ENCODE assay signal across 24 mouse cellular contexts in genomic region chr6:121159616-121160015, GRCm38 (mm10). TPM values are rescaled to one million over a fixed set of nuclear protein-coding genes. Genes with fewer than 3 reads are reported as not detected.
DNase-seq lines count a peak whose midpoint lies in the region; ATAC-seq and TF ChIP-seq lines count a peak whose summit lies in the region.
"Had no signal": no experiment of that assay in that cellular context is flagged by ENCODE, and none has a peak within 500 bp of the region (broad histone marks: within the 10 kb centered on the region; RNA-seq: fewer than 3 reads in every experiment).

No protein-coding gene starts in this region.

- no peak for TF ChIP-seq EP300 in heart, postnatal 0 days (IDR thresholded peaks at IDR 0.05; ENCODE audit: low read depth)
- TF ChIP-seq EP300 in MEL (IDR thresholded peaks at IDR 0.05; ENCODE audit: low read depth in 1 of 2, low read length in 2 of 2): peak in 1 of 2 experiments; percentile 43; a peak in 3 of 4 replicates

- TF ChIP-seq CTCF in heart, postnatal 0 days (IDR thresholded peaks at IDR 0.05; ENCODE audit: low read depth): no peak
- no peak for TF ChIP-seq CTCF in MEL (IDR thresholded peaks at IDR 0.05 in 2 of 3, conservative IDR thresholded peaks at IDR 0.05 in 1 of 3; ENCODE audit: control insufficient read depth in 1 of 3, insufficient read depth in 1 of 3, low read depth in 2 of 3, low read length in 3 of 3, poor library complexity in 1 of 3, severe bottlenecking in 1 of 3)
- TF ChIP-seq CTCF in midbrain, postnatal 0 days (IDR thresholded peaks at IDR 0.05): no peak

- H3K27me3 ChIP-seq in heart, postnatal 0 days (ENCODE audit: control insufficient read depth, insufficient read depth, low read length): no peaks in the 10 kb centered on the region
- no peaks in the 10 kb centered on the region for H3K27me3 ChIP-seq in MEL (ENCODE audit: control insufficient read depth in 1 of 2, insufficient read depth in 2 of 2, low read length in 2 of 2)
- H3K27me3 ChIP-seq in intestine, embryonic 15.5 days (replicated peaks): no peaks in the 10 kb centered on the region
- H3K27me3 ChIP-seq in stomach, embryonic 16.5 days (ENCODE audit: control insufficient read depth, insufficient read depth, low read length): no peaks in the 10 kb centered on the region
- H3K27me3 ChIP-seq in midbrain, postnatal 0 days (ENCODE audit: insufficient read depth, low read length): no peaks in the 10 kb centered on the region
- H3K27me3 ChIP-seq: forebrain, embryonic 13.5 days; kidney, embryonic 15.5 days; midbrain, embryonic 13.5 days; neural tube, embryonic 15.5 days had no signal

- no peak for TF ChIP-seq RAD21 in MEL (IDR thresholded peaks at IDR 0.05; ENCODE audit: low read depth, low read length)

- H3K9me3 ChIP-seq in heart, postnatal 0 days (replicated peaks; ENCODE audit: control insufficient read depth, low read length): no peaks in the 10 kb centered on the region
- H3K9me3 ChIP-seq in MEL (replicated peaks; ENCODE audit: insufficient read depth, low read length): no peaks in the 10 kb centered on the region
- no peaks in the 10 kb centered on the region for H3K9me3 ChIP-seq in intestine, embryonic 15.5 days
- H3K9me3 ChIP-seq in stomach, embryonic 16.5 days (replicated peaks; ENCODE audit: control insufficient read depth, low read length): no peaks in the 10 kb centered on the region
- H3K9me3 ChIP-seq in midbrain, postnatal 0 days (ENCODE audit: low read length): no peaks in the 10 kb centered on the region
- H3K9me3 ChIP-seq: forebrain, embryonic 13.5 days; kidney, embryonic 15.5 days; midbrain, embryonic 13.5 days; neural tube, embryonic 15.5 days had no signal

- no peak for TF ChIP-seq POLR2A in MEL (IDR thresholded peaks at IDR 0.05; ENCODE audit: control insufficient read depth in 1 of 2, insufficient read depth in 1 of 2, low read depth in 1 of 2, low read length in 2 of 2, poor library complexity in 1 of 2)

- H3K79me2 ChIP-seq in MEL (ENCODE audit: control insufficient read depth, insufficient read depth, low read length, poor library complexity): no peaks in the 10 kb centered on the region

- H3K9ac ChIP-seq in heart, postnatal 0 days (replicated peaks; ENCODE audit: low read depth, low read length): no peak overlapping the region
- peak overlapping the region; percentile 1; the same call in 1 of the 2 replicates for H3K9ac ChIP-seq in MEL (ENCODE audit: control insufficient read depth, low read depth, low read length, poor library complexity, severe bottlenecking)
- no peak overlapping the region for H3K9ac ChIP-seq in intestine, embryonic 15.5 days
- no peak overlapping the region for H3K9ac ChIP-seq in stomach, embryonic 16.5 days (ENCODE audit: low read length)
- no peak overlapping the region for H3K9ac ChIP-seq in midbrain, postnatal 0 days (replicated peaks; ENCODE audit: low read length, poor library complexity, severe bottlenecking)
- H3K9ac ChIP-seq: forebrain, embryonic 13.5 days; kidney, embryonic 15.5 days; liver, embryonic 14.5 days; midbrain, embryonic 13.5 days; neural tube, embryonic 15.5 days had no signal

- peaks cover 27% of the 10 kb centered on the region for H3K4me1 ChIP-seq in heart, postnatal 0 days (ENCODE audit: control insufficient read depth, insufficient read depth)
- H3K4me1 ChIP-seq in MEL (ENCODE audit: control insufficient read depth in 1 of 2, insufficient read depth in 2 of 2, low read length in 2 of 2): peaks cover 6 to 25% of the 10 kb centered on the region in 2 experiments; a peak in 3 of 4 replicates
- peaks cover 9% of the 10 kb centered on the region; the same call in 1 of the 2 replicates for H3K4me1 ChIP-seq in intestine, embryonic 15.5 days (replicated peaks)
- H3K4me1 ChIP-seq in stomach, embryonic 16.5 days (ENCODE audit: control insufficient read depth, insufficient read depth, low read length): peaks cover 24% of the 10 kb centered on the region; the same call in 1 of the 2 replicates
- H3K4me1 ChIP-seq in midbrain, postnatal 0 days (ENCODE audit: insufficient read depth, low read length): no peaks in the 10 kb centered on the region
- H3K4me1 ChIP-seq: forebrain, embryonic 13.5 days; midbrain, embryonic 13.5 days; neural tube, embryonic 15.5 days had no signal

- no peak overlapping the region for H3K4me2 ChIP-seq in heart, postnatal 0 days (ENCODE audit: low read depth, low read length)
- H3K4me2 ChIP-seq in intestine, embryonic 15.5 days (replicated peaks): no peak overlapping the region
- no peak overlapping the region for H3K4me2 ChIP-seq in stomach, embryonic 16.5 days (ENCODE audit: low read depth, low read length)
- H3K4me2 ChIP-seq in midbrain, postnatal 0 days (ENCODE audit: low read depth, low read length, poor library complexity, severe bottlenecking): no peak overlapping the region
- H3K4me2 ChIP-seq: forebrain, embryonic 13.5 days; kidney, embryonic 15.5 days; midbrain, embryonic 13.5 days; neural tube, embryonic 15.5 days had no signal

- 41% methylated on average over 5 of the region's 5 CpGs for WGBS in heart, postnatal 0 days
- WGBS in intestine, embryonic 15.5 days: 68% methylated on average over 5 of the region's 5 CpGs
- 77% methylated on average over 5 of the region's 5 CpGs for WGBS in stomach, embryonic 16.5 days
- WGBS in midbrain, postnatal 0 days: 95% methylated on average over 5 of the region's 5 CpGs

- H3K36me3 ChIP-seq in heart, postnatal 0 days (replicated peaks; ENCODE audit: control insufficient read depth, insufficient read depth, low read length): no peaks in the 10 kb centered on the region
- peaks cover 0 to 8% of the 10 kb centered on the region in 2 experiments; a peak in 2 of 4 replicates for H3K36me3 ChIP-seq in MEL (ENCODE audit: control insufficient read depth in 1 of 2, insufficient read depth in 2 of 2, low read length in 2 of 2)
- no peaks in the 10 kb centered on the region for H3K36me3 ChIP-seq in intestine, embryonic 15.5 days
- H3K36me3 ChIP-seq in stomach, embryonic 16.5 days (ENCODE audit: control insufficient read depth, insufficient read depth, low read length): no peaks in the 10 kb centered on the region
- no peaks in the 10 kb centered on the region for H3K36me3 ChIP-seq in midbrain, postnatal 0 days (ENCODE audit: insufficient read depth, low read length)
- H3K36me3 ChIP-seq: kidney, embryonic 15.5 days; midbrain, embryonic 13.5 days; neural tube, embryonic 15.5 days had no signal

- peak overlapping the region; percentile 31 for H3K27ac ChIP-seq in heart, postnatal 0 days (ENCODE audit: low read depth)
- H3K27ac ChIP-seq in MEL (ENCODE audit: control insufficient read depth, low read depth, low read length): peak overlapping the region; percentile 5; the same call in 1 of the 2 replicates
- no peak overlapping the region for H3K27ac ChIP-seq in intestine, embryonic 15.5 days
- H3K27ac ChIP-seq in stomach, embryonic 16.5 days (ENCODE audit: low read length): peak overlapping the region; percentile 64
- H3K27ac ChIP-seq in midbrain, postnatal 0 days (ENCODE audit: low read depth, low read length): no peak overlapping the region
- H3K27ac ChIP-seq: forebrain, embryonic 13.5 days; heart, adult 2 months; kidney, embryonic 15.5 days; left cerebral cortex, adult 2 months; liver, embryonic 14.5 days; midbrain, embryonic 13.5 days; neural tube, embryonic 15.5 days had no signal

- ATAC-seq in heart, postnatal 0 days (ENCODE audit: insufficient read depth, low read depth): no peak
- ATAC-seq in intestine, embryonic 15.5 days: peak; percentile 63
- no peak for ATAC-seq in stomach, embryonic 16.5 days (ENCODE audit: insufficient read depth, low FRiP score)
- no peak for ATAC-seq in midbrain, postnatal 0 days (ENCODE audit: low FRiP score)
- ATAC-seq: forebrain, embryonic 13.5 days; lung, postnatal 0 days; midbrain, embryonic 13.5 days had no signal

- DNase-seq in heart, postnatal 0 days (ENCODE audit: low spot score): no peak
- DNase-seq in heart, adult 18-20 months: no peak
- DNase-seq in MEL (ENCODE audit: low read depth, low spot score): peak; percentile 64
- DNase-seq in neural tube, embryonic 10.5 days (ENCODE audit: extremely low spot score, low spot score): no peak
- DNase-seq in midbrain, postnatal 0 days (ENCODE audit: low spot score): no peak
- DNase-seq: adrenal gland, postnatal 14 days; B cell, adult 2 months; cerebellum, adult 9-11 months; gastrocnemius, postnatal 10 days; heart, adult 2 months; kidney, postnatal 4 days; layer of hippocampus, adult 9-11 months; left cerebral cortex, postnatal 4 days; right cerebral cortex, postnatal 25 days; thymus, postnatal 4 days had no signal

- H3K4me3 ChIP-seq in heart, postnatal 0 days (ENCODE audit: low read depth, low read length): no peak overlapping the region
- peak overlapping the region in 1 of 2 experiments; percentile 0; a peak in 1 of 4 replicates for H3K4me3 ChIP-seq in MEL (ENCODE audit: control insufficient read depth in 1 of 2, insufficient read depth in 1 of 2, low read depth in 2 of 2, low read length in 2 of 2)
- H3K4me3 ChIP-seq in intestine, embryonic 15.5 days (replicated peaks): no peak overlapping the region
- no peak overlapping the region for H3K4me3 ChIP-seq in stomach, embryonic 16.5 days (replicated peaks; ENCODE audit: low read length)
- H3K4me3 ChIP-seq in midbrain, postnatal 0 days (ENCODE audit: low read depth, low read length): no peak overlapping the region
- H3K4me3 ChIP-seq: forebrain, embryonic 13.5 days; heart, adult 2 months; kidney, embryonic 15.5 days; left cerebral cortex, adult 2 months; midbrain, embryonic 13.5 days; neural tube, embryonic 15.5 days had no signal

RNA-seq across cellular contexts. Expression of gene Pex26, which starts 23.9 kb away (rescaled TPM):
- 17.5 and 20.2 TPM in 2 replicates for total RNA-seq in heart, postnatal 0 days (2014; rRNA removed; ENCODE audit: low replicate concordance)
- 4.6 and 5.0 TPM in 2 replicates for polyA plus RNA-seq in heart, postnatal 0 days (2015; fragmentation: Nextera tagmentation; extraction: Ambion mirVana)
- 1 to 10 TPM; 6.7 to 7.9 TPM for total RNA-seq in heart, adult 18-20 months (2021)
- 5.7 and 6.9 TPM in 2 replicates for total RNA-seq in MEL (2012; rRNA removed)
- polyA plus RNA-seq in MEL (2012; ENCODE audit: insufficient read depth in 1 of 2, insufficient read length in 2 of 2, low read depth in 1 of 2, low replicate concordance in 2 of 2, missing spikeins in 1 of 2): 1 to 10 TPM in 1 of 2 experiments, not detected in 1; 9.9 TPM
- polyA plus RNA-seq in intestine, embryonic 15.5 days (2015; fragmentation: Nextera tagmentation; extraction: Ambion mirVana): 13.6 and 13.7 TPM in 2 replicates
- polyA plus RNA-seq in stomach, embryonic 16.5 days (2015; fragmentation: Nextera tagmentation; extraction: Ambion mirVana): 14.0 and 14.6 TPM in 2 replicates
- total RNA-seq in midbrain, postnatal 0 days (2014; rRNA removed): 31.2 and 32.6 TPM in 2 replicates
- polyA plus RNA-seq in midbrain, postnatal 0 days (2015; fragmentation: Nextera tagmentation; extraction: Ambion mirVana): 12.7 and 13.6 TPM in 2 replicates

RNA-seq across cellular contexts. Expression of gene Mical3, which starts 28.8 kb away (rescaled TPM):
- total RNA-seq in heart, postnatal 0 days (2014; rRNA removed; ENCODE audit: low replicate concordance): 79.3 and 94.8 TPM in 2 replicates
- 23.2 and 30.8 TPM in 2 replicates for polyA plus RNA-seq in heart, postnatal 0 days (2015; fragmentation: Nextera tagmentation; extraction: Ambion mirVana)
- 100 to 1,000 TPM; 109 to 123 TPM for total RNA-seq in heart, adult 18-20 months (2021)
- 19.8 and 24.7 TPM in 2 replicates for total RNA-seq in MEL (2012; rRNA removed)
- 100 to 1,000 TPM in 1 of 2 experiments, 10 to 100 TPM in 1; 31.4 to 125 TPM for polyA plus RNA-seq in MEL (2012; ENCODE audit: insufficient read depth in 1 of 2, insufficient read length in 2 of 2, low read depth in 1 of 2, low replicate concordance in 2 of 2, missing spikeins in 1 of 2)
- polyA plus RNA-seq in intestine, embryonic 15.5 days (2015; fragmentation: Nextera tagmentation; extraction: Ambion mirVana): 6.7 and 7.7 TPM in 2 replicates
- 8.9 and 11.5 TPM in 2 replicates for polyA plus RNA-seq in stomach, embryonic 16.5 days (2015; fragmentation: Nextera tagmentation; extraction: Ambion mirVana)
- 76.4 and 83.4 TPM in 2 replicates for total RNA-seq in midbrain, postnatal 0 days (2014; rRNA removed)
- 19.0 and 25.0 TPM in 2 replicates for polyA plus RNA-seq in midbrain, postnatal 0 days (2015; fragmentation: Nextera tagmentation; extraction: Ambion mirVana)

RNA-seq across cellular contexts. Expression of gene Tuba8, which starts 50.9 kb away (rescaled TPM):
- total RNA-seq in heart, postnatal 0 days (2014; rRNA removed; ENCODE audit: low replicate concordance): 2.7 and 5.6 TPM in 2 replicates
- 3.6 and 6.0 TPM in 2 replicates for polyA plus RNA-seq in heart, postnatal 0 days (2015; fragmentation: Nextera tagmentation; extraction: Ambion mirVana)
- total RNA-seq in heart, adult 18-20 months (2021): 100 to 1,000 TPM; 145 to 182 TPM
- total RNA-seq in MEL (2012; rRNA removed): 1.6 and 1.9 TPM in 2 replicates
- polyA plus RNA-seq in MEL (2012; ENCODE audit: insufficient read depth in 1 of 2, insufficient read length in 2 of 2, low read depth in 1 of 2, low replicate concordance in 2 of 2, missing spikeins in 1 of 2): 1 to 10 TPM in 1 of 2 experiments, not detected in 1; 1.4 TPM
- polyA plus RNA-seq in intestine, embryonic 15.5 days (2015; fragmentation: Nextera tagmentation; extraction: Ambion mirVana): 0.49 and 0.56 TPM in 2 replicates
- 0.74 and 0.81 TPM in 2 replicates for polyA plus RNA-seq in stomach, embryonic 16.5 days (2015; fragmentation: Nextera tagmentation; extraction: Ambion mirVana)
- 1.9 and 2.4 TPM in 2 replicates for total RNA-seq in midbrain, postnatal 0 days (2014; rRNA removed)
- polyA plus RNA-seq in midbrain, postnatal 0 days (2015; fragmentation: Nextera tagmentation; extraction: Ambion mirVana): 1.8 and 2.2 TPM in 2 replicates
- polyA plus RNA-seq: forebrain, embryonic 13.5 days had no signal

Comparison
In these comparisons a context has a peak if more than half of its experiments do, and no peak if none do; other contexts are left out.
1. H3K27ac ChIP-seq: peak in heart, postnatal 0 days (single experiment), MEL (single experiment) and stomach, embryonic 16.5 days (single experiment); none in intestine, embryonic 15.5 days (single experiment) and midbrain, postnatal 0 days (single experiment).